Mouse (Mus musculus): Measurements from ENCODE around the gene Camk1d. TPM values are rescaled to one million over a fixed set of nuclear protein-coding genes. Genes with fewer than 3 reads are reported as not detected.

The Camk1d gene
- total and polyA plus RNA-seq, 2 experiments = 17.0 to 47.7 TPM

GRCm38 (mm10) chr2:5706618-5707017 is 7.7 kb downstream of the Camk1d start:
- TF ChIP-seq CTCF (IDR thresholded peaks at IDR 0.05; ENCODE audit: low read depth, low read length) (no peak), POLR2A (IDR thresholded peaks at IDR 0.05; ENCODE audit: extremely low read depth, insufficient read depth, low read length) (no peak)
- 71% methylated on average over 4 of the region's 4 CpGs for WGBS
- no peak overlapping the region for H3K4me3 ChIP-seq (ENCODE audit: insufficient read depth, low read depth, low read length)

GRCm38 (mm10) chr2:5702370-5702769 is 11.9 kb downstream of the Camk1d start:
- 94% methylated on average over 2 of the region's 2 CpGs for WGBS
- H3K79me2 ChIP-seq (ENCODE audit: control insufficient read depth, insufficient read depth, low read length) = 0 out of 2 replicates have a peak, but pooled peaks cover 3% of the 10 kb centered on the region
- no peak for DNase-seq (ENCODE audit: extremely low read depth, low read depth, low spot score)
- peaks cover 3% of the 10 kb centered on the region; the same call in 1 of the 2 replicates for H3K4me1 ChIP-seq (ENCODE audit: control insufficient read depth, insufficient read depth, low read length)
- no peak overlapping the region for H3K27ac ChIP-seq (replicated peaks; ENCODE audit: insufficient read depth, low read depth, low read length)
- H3K36me3 ChIP-seq (ENCODE audit: control insufficient read depth, insufficient read depth, low read length) = no peaks in the 10 kb centered on the region
- TF ChIP-seq CTCF (IDR thresholded peaks at IDR 0.05; ENCODE audit: low read depth, low read length) (no peak), POLR2A (IDR thresholded peaks at IDR 0.05; ENCODE audit: extremely low read depth, insufficient read depth, low read length) (no peak)
- H3K9ac ChIP-seq (ENCODE audit: low read depth, low read length) = no peak overlapping the region
- H3K4me3 ChIP-seq (ENCODE audit: insufficient read depth, low read depth, low read length) = no peak overlapping the region
- no peaks in the 10 kb centered on the region for H3K27me3 ChIP-seq (ENCODE audit: control insufficient read depth, insufficient read depth, low read length)

More at GRCm38 (mm10) chr2:5706618-5707017, 7.7 kb downstream of the Camk1d start:
- Histone ChIP-seq H3K36me3 (ENCODE audit: control insufficient read depth, insufficient read depth, low read length) (no peaks in the 10 kb centered on the region), H3K79me2 (ENCODE audit: control insufficient read depth, insufficient read depth, low read length) (no peaks in the 10 kb centered on the region), H3K27me3 (ENCODE audit: control insufficient read depth, insufficient read depth, low read length) (no peaks in the 10 kb centered on the region), H3K27ac (replicated peaks; ENCODE audit: insufficient read depth, low read depth, low read length) (no peak overlapping the region), H3K9ac (ENCODE audit: low read depth, low read length) (no peak overlapping the region), H3K4me1 (ENCODE audit: control insufficient read depth, insufficient read depth, low read length) (no peaks in the 10 kb centered on the region; the same call in 1 of the 2 replicates)
- no peak for DNase-seq (ENCODE audit: extremely low read depth, low read depth, low spot score)

GRCm38 (mm10) chr2:5700931-5701330 is 13.4 kb downstream of the Camk1d start:
- no peak for DNase-seq (ENCODE audit: extremely low read depth, low read depth, low spot score)
- H3K36me3 ChIP-seq (ENCODE audit: control insufficient read depth, insufficient read depth, low read length) = no peaks in the 10 kb centered on the region
- no peak for TF ChIP-seq POLR2A (IDR thresholded peaks at IDR 0.05; ENCODE audit: extremely low read depth, insufficient read depth, low read length)
- TF ChIP-seq CTCF (IDR thresholded peaks at IDR 0.05; ENCODE audit: low read depth, low read length) = no peak
- no peak overlapping the region for H3K4me3 ChIP-seq (ENCODE audit: insufficient read depth, low read depth, low read length)
- H3K4me1 ChIP-seq (ENCODE audit: control insufficient read depth, insufficient read depth, low read length) = peaks cover 3% of the 10 kb centered on the region; the same call in 1 of the 2 replicates
- WGBS = 36% methylated on average over 3 of the region's 3 CpGs
- no peak overlapping the region for H3K9ac ChIP-seq (ENCODE audit: low read depth, low read length)
- 0 out of 2 replicates have a peak, but pooled peaks cover 3% of the 10 kb centered on the region for H3K79me2 ChIP-seq (ENCODE audit: control insufficient read depth, insufficient read depth, low read length)
- no peaks in the 10 kb centered on the region for H3K27me3 ChIP-seq (ENCODE audit: control insufficient read depth, insufficient read depth, low read length)
- no peak overlapping the region for H3K27ac ChIP-seq (replicated peaks; ENCODE audit: insufficient read depth, low read depth, low read length)

- Histone ChIP-seq H3K36me3 (ENCODE audit: control insufficient read depth, insufficient read depth, low read length) (no peaks in the 10 kb centered on the region), H3K4me3 (ENCODE audit: insufficient read depth, low read depth, low read length) (no peak overlapping the region), H3K4me1 (ENCODE audit: control insufficient read depth, insufficient read depth, low read length) (peaks cover 3% of the 10 kb centered on the region; the same call in 1 of the 2 replicates), H3K79me2 (ENCODE audit: control insufficient read depth, insufficient read depth, low read length) (0 out of 2 replicates have a peak, but pooled peaks cover 3% of the 10 kb centered on the region), H3K9ac (ENCODE audit: low read depth, low read length) (no peak overlapping the region), H3K27me3 (ENCODE audit: control insufficient read depth, insufficient read depth, low read length) (no peaks in the 10 kb centered on the region), H3K27ac (replicated peaks; ENCODE audit: insufficient read depth, low read depth, low read length) (no peak overlapping the region)
- 88% methylated on average over 8 of the region's 8 CpGs for WGBS
- TF ChIP-seq POLR2A (IDR thresholded peaks at IDR 0.05; ENCODE audit: extremely low read depth, insufficient read depth, low read length) (no peak), CTCF (IDR thresholded peaks at IDR 0.05; ENCODE audit: low read depth, low read length) (no peak)
- no peak for DNase-seq (ENCODE audit: extremely low read depth, low read depth, low spot score)
Observed at GRCm38 (mm10) chr2:5698451-5698850, 15.9 kb downstream of the Camk1d start.

GRCm38 (mm10) chr2:5694094-5694493 is 20.2 kb downstream of the Camk1d start:
- WGBS = 92% methylated on average over 9 of the region's 9 CpGs
- no peaks in the 10 kb centered on the region for H3K27me3 ChIP-seq (ENCODE audit: control insufficient read depth, insufficient read depth, low read length)
- H3K79me2 ChIP-seq (ENCODE audit: control insufficient read depth, insufficient read depth, low read length) = no peaks in the 10 kb centered on the region
- no peak for TF ChIP-seq POLR2A (IDR thresholded peaks at IDR 0.05; ENCODE audit: extremely low read depth, insufficient read depth, low read length)
- no peak for TF ChIP-seq CTCF (IDR thresholded peaks at IDR 0.05; ENCODE audit: low read depth, low read length)
- H3K9ac ChIP-seq (ENCODE audit: low read depth, low read length) = no peak overlapping the region
- no peak overlapping the region for H3K27ac ChIP-seq (replicated peaks; ENCODE audit: insufficient read depth, low read depth, low read length)
- H3K4me1 ChIP-seq (ENCODE audit: control insufficient read depth, insufficient read depth, low read length) = no peaks in the 10 kb centered on the region
- DNase-seq (ENCODE audit: extremely low read depth, low read depth, low spot score) = no peak
- no peak overlapping the region for H3K4me3 ChIP-seq (ENCODE audit: insufficient read depth, low read depth, low read length)
- H3K36me3 ChIP-seq (ENCODE audit: control insufficient read depth, insufficient read depth, low read length) = no peaks in the 10 kb centered on the region

GRCm38 (mm10) chr2:5691729-5692128 is 22.6 kb downstream of the Camk1d start:
- H3K4me1 ChIP-seq (ENCODE audit: control insufficient read depth, insufficient read depth, low read length) = no peaks in the 10 kb centered on the region
- H3K27me3 ChIP-seq (ENCODE audit: control insufficient read depth, insufficient read depth, low read length) = no peaks in the 10 kb centered on the region
- no peaks in the 10 kb centered on the region for H3K36me3 ChIP-seq (ENCODE audit: control insufficient read depth, insufficient read depth, low read length)
- H3K79me2 ChIP-seq (ENCODE audit: control insufficient read depth, insufficient read depth, low read length) = no peaks in the 10 kb centered on the region
- TF ChIP-seq CTCF (IDR thresholded peaks at IDR 0.05; ENCODE audit: low read depth, low read length) (no peak), POLR2A (IDR thresholded peaks at IDR 0.05; ENCODE audit: extremely low read depth, insufficient read depth, low read length) (no peak)
- H3K27ac ChIP-seq (replicated peaks; ENCODE audit: insufficient read depth, low read depth, low read length) = no peak overlapping the region
- no peak overlapping the region for H3K9ac ChIP-seq (ENCODE audit: low read depth, low read length)
- no peak for DNase-seq (ENCODE audit: extremely low read depth, low read depth, low spot score)
- 74% methylated on average over 3 of the region's 3 CpGs for WGBS
- H3K4me3 ChIP-seq (ENCODE audit: insufficient read depth, low read depth, low read length) = no peak overlapping the region
